Mouse (Mus musculus) forebrain, embryonic 12.5 days (tissue): ENCODE measurements around the gene Mindy4. TPM values are rescaled to one million over a fixed set of nuclear protein-coding genes. Genes with fewer than 3 reads are reported as not detected.

ENCODE experiments used
- ATAC-seq: fragments of 200-750 bp; cut with Nextera tagmentation; 2 replicates; pipeline ENCODE4 v1.8.0; 2017; ENCODE audit warnings: moderate TSS enrichment; ENCODE audit not compliant: low FRiP score
- H3K27ac ChIP-seq: fragments of 300-500 bp; sonication (generic); 2 replicates; pipeline ENCODE4 v1.5.1; 2016; ENCODE audit warnings: mild to moderate bottlenecking
- H3K27me3 ChIP-seq: fragments of 300-500 bp; sonication (generic); 2 replicates; pipeline ENCODE4 v1.6.1; 2016; ENCODE audit warnings: mild to moderate bottlenecking
- H3K36me3 ChIP-seq: fragments of 300-500 bp; sonication (generic); replicated peaks from 2 replicates; pipeline ENCODE4 v1.6.1; 2016; ENCODE audit warnings: mild to moderate bottlenecking
- H3K4me1 ChIP-seq: fragments of 300-500 bp; sonication (generic); 2 replicates; pipeline ENCODE4 v1.6.1; 2016
- H3K4me2 ChIP-seq: fragments of 300-500 bp; sonication (generic); 2 replicates; pipeline ENCODE4 v1.6.1; 2016; ENCODE audit warnings: mild to moderate bottlenecking, moderate library complexity
- H3K4me3 ChIP-seq: fragments of 300-500 bp; sonication (generic); replicated peaks from 2 replicates; pipeline ENCODE4 v1.5.1; 2016; ENCODE audit warnings: mild to moderate bottlenecking
- H3K9ac ChIP-seq: fragments of 300-500 bp; sonication (generic); 2 replicates; pipeline ENCODE4 v1.6.1; 2016; ENCODE audit warnings: mild to moderate bottlenecking
- H3K9me3 ChIP-seq: fragments of 300-500 bp; sonication (generic); 2 replicates; pipeline ENCODE4 v1.6.1; 2016
- WGBS: fragments of 180-500 bp; shearing (Covaris S2); methylation state at CpG from one replicate; pipeline ENCODE4 v1.1.7; 2016; 5-methylcytosine and 5-hydroxymethylcytosine counted together
- polyA plus RNA-seq: library from polyadenylated mRNA; unstranded; fragments of >200 nt; fragmentation: Nextera tagmentation; extraction: Ambion mirVana; gene quantifications from 2 replicates; pipeline ENCODE4 v1.2.1, GENCODE M21; 2016

Mindy4 gene
- polyA plus RNA-seq, 1 experiment from 2014 or later: 20.6 TPM

GRCm38 (mm10) chr6:55323908-55324634, 120.9 kb downstream of the Mindy4 start:
- H3K4me2 ChIP-seq: no peak overlapping the region
- no peak overlapping the region for H3K9ac ChIP-seq
- no peaks in the 10 kb centered on the region for H3K27me3 ChIP-seq
- no peak overlapping the region for H3K27ac ChIP-seq
- no peaks in the 10 kb centered on the region for H3K4me1 ChIP-seq
- no peaks in the 10 kb centered on the region; the same call in 1 of the 2 replicates for H3K36me3 ChIP-seq
- H3K9me3 ChIP-seq: no peaks in the 10 kb centered on the region
- ATAC-seq: no peak
- 90% methylated on average over 17 of the region's 17 CpGs for WGBS
- H3K4me3 ChIP-seq: no peak overlapping the region

GRCm38 (mm10) chr6:55324785-55325184, 121.6 kb downstream of the Mindy4 start:
- Histone ChIP-seq H3K9ac (no peak overlapping the region), H3K27me3 (no peaks in the 10 kb centered on the region), H3K27ac (no peak overlapping the region), H3K4me3 (no peak overlapping the region), H3K4me2 (no peak overlapping the region), H3K9me3 (no peaks in the 10 kb centered on the region), H3K4me1 (no peaks in the 10 kb centered on the region), H3K36me3 (no peaks in the 10 kb centered on the region; the same call in 1 of the 2 replicates)
- WGBS: 85% methylated on average over 1 of the region's 1 CpGs
- no peak for ATAC-seq

DNA sequence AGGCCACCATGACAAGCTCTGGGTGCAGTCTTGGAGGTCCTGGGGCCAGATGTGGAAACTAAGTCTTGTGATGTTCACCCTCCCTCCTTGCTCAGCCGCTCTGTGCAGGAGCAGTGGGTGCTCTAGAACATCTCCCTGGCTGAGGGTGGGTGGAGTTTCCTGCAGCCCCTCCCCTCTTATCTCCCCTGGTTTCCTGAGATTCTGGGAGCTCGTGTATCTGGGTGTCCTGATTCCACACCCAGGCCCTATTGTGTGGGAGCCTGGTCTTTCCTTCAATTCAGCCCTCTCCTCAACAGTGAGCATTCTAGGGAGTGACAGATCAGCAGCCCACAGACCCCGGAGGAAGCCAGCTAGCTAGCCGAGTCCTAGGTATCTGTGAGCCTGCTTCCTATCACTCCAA, 123.1 kb downstream of the Mindy4 start:
- no peak for ATAC-seq
- no peak overlapping the region for H3K4me2 ChIP-seq
- no peak overlapping the region for H3K27ac ChIP-seq
- H3K9ac ChIP-seq: no peak overlapping the region
- H3K4me1 ChIP-seq: no peaks in the 10 kb centered on the region
- 81% methylated on average over 4 of the region's 4 CpGs for WGBS
- no peaks in the 10 kb centered on the region for H3K27me3 ChIP-seq
- no peaks in the 10 kb centered on the region for H3K36me3 ChIP-seq
- no peaks in the 10 kb centered on the region for H3K9me3 ChIP-seq
- H3K4me3 ChIP-seq: no peak overlapping the region

DNA sequence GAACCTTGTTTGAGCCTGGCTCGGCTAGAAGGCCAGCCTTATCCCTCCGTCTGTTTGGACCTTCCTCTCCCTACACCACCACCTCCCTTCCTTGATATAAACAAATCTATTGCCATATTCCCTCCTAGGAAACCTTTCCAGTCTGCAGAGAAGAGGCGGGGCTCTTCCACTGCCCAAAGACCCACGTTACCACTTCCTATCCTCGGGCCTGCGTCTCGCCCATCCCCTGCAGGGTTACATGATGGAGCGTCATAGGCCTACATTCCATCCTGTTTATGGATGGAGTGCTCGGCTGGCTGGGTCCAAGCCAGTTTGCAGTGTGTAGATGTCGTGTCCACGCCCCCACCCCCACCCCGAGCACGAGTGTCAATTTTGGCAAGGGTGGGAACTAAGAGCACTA, 124.1 kb downstream of the Mindy4 start:
- Histone ChIP-seq H3K27me3 (no peaks in the 10 kb centered on the region), H3K9me3 (no peaks in the 10 kb centered on the region), H3K4me2 (no peak overlapping the region), H3K27ac (no peak overlapping the region), H3K4me3 (no peak overlapping the region), H3K9ac (no peak overlapping the region), H3K36me3 (no peaks in the 10 kb centered on the region), H3K4me1 (peaks cover 5% of the 10 kb centered on the region)
- no peak for ATAC-seq
- WGBS: 86% methylated on average over 13 of the region's 13 CpGs

DNA sequence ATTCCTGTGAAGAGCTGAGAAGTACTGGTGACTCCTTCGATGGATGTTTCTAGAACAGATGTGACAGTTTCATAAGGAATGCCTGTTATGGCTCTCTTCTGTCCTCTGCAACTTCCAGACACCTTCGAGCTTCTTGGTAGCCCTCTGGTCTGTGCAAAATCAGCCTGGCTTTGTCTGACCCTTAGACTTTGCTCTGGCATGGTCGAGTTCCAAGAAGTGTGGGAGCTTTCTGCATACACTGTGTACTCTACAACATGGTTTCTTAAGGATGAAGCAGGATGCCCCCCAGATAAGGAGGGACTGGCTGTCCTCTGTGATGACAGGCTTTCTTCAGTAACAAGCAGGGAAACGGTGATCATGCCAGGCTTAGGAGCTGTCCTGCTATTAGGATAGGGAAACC, 125.0 kb downstream of the Mindy4 start:
- 86% methylated on average over 4 of the region's 4 CpGs for WGBS
- Histone ChIP-seq H3K36me3 (no peaks in the 10 kb centered on the region), H3K4me1 (peaks cover 9% of the 10 kb centered on the region), H3K27me3 (no peaks in the 10 kb centered on the region), H3K9me3 (no peaks in the 10 kb centered on the region), H3K4me2 (no peak overlapping the region), H3K9ac (no peak overlapping the region), H3K4me3 (no peak overlapping the region), H3K27ac (no peak overlapping the region)
- no peak for ATAC-seq

DNA sequence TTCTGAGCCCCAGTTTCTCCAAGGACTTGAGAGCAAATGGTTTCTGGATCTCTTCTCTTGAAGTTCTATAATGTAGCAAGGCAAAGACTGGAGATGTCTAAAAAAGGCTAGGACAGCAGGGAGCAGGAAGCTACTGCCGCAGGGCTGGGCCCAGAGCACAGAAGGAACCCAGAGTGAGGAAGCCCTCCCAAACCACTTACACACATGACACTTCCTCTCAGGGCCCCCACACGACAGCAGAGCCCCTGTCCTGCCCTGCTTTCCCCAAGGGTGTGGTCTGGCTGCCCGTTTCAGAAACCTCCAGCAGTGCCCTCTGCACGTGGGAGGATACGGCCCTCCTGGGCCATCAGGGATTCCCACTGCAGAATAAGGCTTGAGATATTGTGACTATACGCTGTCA, 128.1 kb downstream of the Mindy4 start:
- no peak overlapping the region for H3K27ac ChIP-seq
- ATAC-seq: no peak
- H3K27me3 ChIP-seq: no peaks in the 10 kb centered on the region
- H3K4me1 ChIP-seq: peaks cover 15% of the 10 kb centered on the region
- H3K4me3 ChIP-seq: no peak overlapping the region
- 64% methylated on average over 6 of the region's 6 CpGs for WGBS
- no peak overlapping the region for H3K9ac ChIP-seq
- no peak overlapping the region for H3K4me2 ChIP-seq
- no peaks in the 10 kb centered on the region for H3K9me3 ChIP-seq
- no peaks in the 10 kb centered on the region for H3K36me3 ChIP-seq

DNA sequence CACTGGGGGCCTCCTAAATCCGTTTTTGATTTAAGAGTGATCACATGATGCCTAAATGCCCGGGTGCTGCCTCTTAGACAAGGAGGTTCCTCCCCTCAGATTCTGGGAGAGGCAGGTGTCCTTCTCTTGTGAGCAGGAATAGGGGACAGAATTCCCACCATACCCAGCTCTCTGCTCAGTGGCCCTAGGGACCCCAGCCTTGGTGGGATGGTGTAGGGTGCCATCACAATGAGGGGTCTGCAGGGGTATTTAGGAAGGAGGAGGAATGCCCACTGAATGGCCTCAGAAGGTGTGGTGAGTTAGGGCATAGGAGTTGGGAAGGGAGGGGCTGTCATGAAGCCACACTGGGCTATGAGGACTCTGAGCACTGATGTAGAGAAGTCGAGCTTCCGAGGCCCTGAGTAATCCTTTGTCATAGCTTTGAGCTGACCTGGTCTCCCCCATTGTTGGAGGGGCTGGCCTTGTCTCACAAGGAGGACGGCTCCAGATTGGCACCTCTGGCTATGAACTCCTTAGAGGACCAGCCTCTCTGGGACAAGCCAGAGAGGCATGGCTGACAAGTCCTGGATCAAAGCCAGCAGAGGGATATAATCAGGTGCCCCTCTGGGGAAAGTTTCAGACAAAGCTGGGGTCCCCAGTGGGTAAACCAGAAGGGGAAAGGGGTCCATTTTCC, 129.1 kb downstream of the Mindy4 start:
- Histone ChIP-seq H3K9ac (no peak overlapping the region), H3K4me1 (peaks cover 18% of the 10 kb centered on the region), H3K36me3 (no peaks in the 10 kb centered on the region), H3K27ac (no peak overlapping the region), H3K9me3 (no peaks in the 10 kb centered on the region), H3K27me3 (no peaks in the 10 kb centered on the region), H3K4me3 (no peak overlapping the region), H3K4me2 (no peak overlapping the region)
- no peak for ATAC-seq
- 38% methylated on average over 5 of the region's 5 CpGs for WGBS

DNA sequence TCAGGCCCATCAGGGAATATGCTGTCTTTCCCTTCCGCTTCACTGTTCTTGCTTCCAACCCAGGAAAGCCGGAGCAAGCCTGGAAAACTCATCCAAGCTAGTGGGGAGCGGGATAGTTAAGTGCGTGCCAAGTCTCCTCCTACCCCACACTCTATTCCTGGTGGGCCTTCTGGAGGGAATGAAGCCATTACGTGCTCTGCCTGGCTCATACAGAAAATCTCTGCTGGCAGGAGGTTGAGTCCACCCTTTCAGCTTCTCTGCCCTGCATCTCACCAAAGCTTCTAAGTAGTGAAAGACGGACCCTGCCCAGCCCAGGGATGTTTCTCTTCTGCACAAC, 129.6 kb downstream of the Mindy4 start:
- Histone ChIP-seq H3K4me2 (no peak overlapping the region), H3K27ac (no peak overlapping the region), H3K27me3 (no peaks in the 10 kb centered on the region; the same call in 1 of the 2 replicates), H3K9me3 (no peaks in the 10 kb centered on the region), H3K4me3 (no peak overlapping the region), H3K36me3 (no peaks in the 10 kb centered on the region), H3K9ac (no peak overlapping the region), H3K4me1 (peaks cover 18% of the 10 kb centered on the region)
- WGBS: 82% methylated on average over 6 of the region's 6 CpGs
- no peak for ATAC-seq

- no peak within 1 kb of the TSS for H3K9ac ChIP-seq
- peaks cover 3% of the 10 kb centered on the region; the same call in 1 of the 2 replicates for H3K27me3 ChIP-seq
- ATAC-seq: peak; percentile 70
- no peaks in the 10 kb centered on the region for H3K36me3 ChIP-seq
- no peaks in the 10 kb centered on the region for H3K9me3 ChIP-seq
- H3K4me1 ChIP-seq: peaks cover 18% of the 10 kb centered on the region
- H3K27ac ChIP-seq: no peak within 1 kb of the TSS
- whole genome bisulfite sequencing: 16% methylated on average over 12 of the region's 12 CpGs
- H3K4me2 ChIP-seq: no peak within 1 kb of the TSS
- H3K4me3 ChIP-seq: no peak within 1 kb of the TSS
These were observed 132.9 kb downstream of the Mindy4 start, which contains the start of gene Aqp1 for GRCm38 (mm10) chr6:55335989-55336514. Gene Aqp1, plus strand, starts transcription at chr6:55336432.

GRCm38 (mm10) chr6:55337242-55337641, 134.1 kb downstream of the Mindy4 start:
- Histone ChIP-seq H3K36me3 (no peaks in the 10 kb centered on the region), H3K9me3 (no peaks in the 10 kb centered on the region), H3K4me3 (no peak overlapping the region), H3K4me1 (peaks cover 14% of the 10 kb centered on the region), H3K27me3 (peaks cover 3% of the 10 kb centered on the region; the same call in 1 of the 2 replicates), H3K9ac (no peak overlapping the region), H3K4me2 (no peak overlapping the region), H3K27ac (no peak overlapping the region)
- WGBS: 83% methylated on average over 5 of the region's 5 CpGs
- ATAC-seq: no peak

DNA sequence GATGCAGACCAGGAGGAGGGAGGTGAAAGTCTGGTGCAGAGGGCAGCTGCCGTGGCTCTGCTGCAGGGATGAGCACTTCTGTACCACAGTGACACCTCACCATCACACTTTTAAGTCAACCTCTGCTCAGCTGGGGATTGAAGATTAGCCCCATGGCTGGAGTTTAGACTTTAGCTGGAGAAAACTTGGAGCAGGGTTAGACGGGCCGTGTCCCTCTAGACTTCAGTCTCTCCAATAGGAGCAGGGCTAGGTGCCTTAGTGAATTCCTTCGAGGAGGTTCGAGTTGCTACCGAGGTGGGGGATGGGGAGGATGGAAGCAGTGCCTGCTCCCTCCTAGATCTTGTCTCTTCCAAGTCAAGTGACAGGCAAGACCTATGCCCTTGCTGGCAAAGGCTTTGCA, 134.9 kb downstream of the Mindy4 start:
- no peak overlapping the region for H3K4me2 ChIP-seq
- no peak overlapping the region for H3K27ac ChIP-seq
- peaks cover 3% of the 10 kb centered on the region; the same call in 1 of the 2 replicates for H3K27me3 ChIP-seq
- no peak for ATAC-seq
- 66% methylated on average over 6 of the region's 6 CpGs for WGBS
- no peaks in the 10 kb centered on the region for H3K36me3 ChIP-seq
- peaks cover 10% of the 10 kb centered on the region for H3K4me1 ChIP-seq
- no peaks in the 10 kb centered on the region for H3K9me3 ChIP-seq
- no peak overlapping the region for H3K9ac ChIP-seq
- no peak overlapping the region for H3K4me3 ChIP-seq

DNA sequence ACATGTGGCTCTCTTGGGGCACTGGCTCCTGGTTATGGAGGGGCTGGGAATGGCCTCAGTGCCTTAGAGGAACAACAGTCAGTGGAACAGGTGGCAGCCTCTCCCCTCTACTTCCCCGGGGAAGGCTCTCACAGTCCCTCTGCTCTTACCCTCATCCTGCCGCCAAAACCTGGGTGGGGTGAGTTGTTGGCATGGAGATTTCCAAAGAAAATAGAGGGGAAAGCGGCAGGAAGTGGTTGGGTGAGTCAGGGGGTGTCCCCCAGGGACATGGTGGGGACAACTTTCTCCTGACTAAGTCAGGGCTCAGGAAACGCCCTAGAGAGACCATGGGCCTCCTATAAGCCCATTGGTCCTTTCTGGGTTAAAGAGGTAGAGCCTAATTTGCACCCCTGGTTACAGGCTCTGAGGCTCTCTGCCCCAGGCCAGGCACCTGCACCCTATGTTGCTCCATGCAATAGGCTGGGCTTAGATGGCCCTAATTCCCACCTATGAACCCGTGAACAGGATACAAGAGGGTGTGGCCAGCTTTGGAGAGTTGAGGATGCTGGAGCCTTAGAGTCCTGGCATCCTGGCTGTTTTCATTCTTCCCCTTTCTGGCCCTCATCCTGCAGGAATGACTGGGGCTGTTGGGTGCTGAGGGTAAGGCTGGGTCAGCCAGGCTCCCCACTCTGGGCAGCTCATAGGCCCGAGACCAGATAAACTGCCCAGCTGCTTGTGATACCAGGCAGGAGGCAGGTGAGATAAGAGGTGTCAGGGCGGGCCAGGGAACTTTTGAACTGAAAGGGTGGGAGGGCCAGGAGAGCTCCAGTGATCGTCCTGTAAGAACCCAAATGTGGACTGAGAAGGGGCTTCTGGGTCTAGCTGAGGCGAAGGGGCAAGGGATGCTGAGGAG, 136.0 kb downstream of the Mindy4 start:
- no peaks in the 10 kb centered on the region for H3K9me3 ChIP-seq
- no peak overlapping the region for H3K9ac ChIP-seq
- H3K27ac ChIP-seq: no peak overlapping the region
- WGBS: 80% methylated on average over 9 of the region's 9 CpGs
- no peak for ATAC-seq
- H3K4me1 ChIP-seq: peaks cover 10% of the 10 kb centered on the region
- H3K27me3 ChIP-seq: peaks cover 3% of the 10 kb centered on the region; the same call in 1 of the 2 replicates
- no peaks in the 10 kb centered on the region for H3K36me3 ChIP-seq
- no peak overlapping the region for H3K4me3 ChIP-seq
- no peak overlapping the region for H3K4me2 ChIP-seq
